Mouse (Mus musculus) gastrocnemius, adult 8-10 months (tissue): ENCODE data around the gene Abca1. TPM values are rescaled to one million over a fixed set of nuclear protein-coding genes. Genes with fewer than 3 reads are reported as not detected.

Experiments used
- DNase-seq, 2 experiments: peaks; one replicate each; pipeline ENCODE4 v3.0.0; 2022; ENCODE audit warnings: low spot score in 2 of 2
- total RNA-seq, 4 experiments: library from RNA; stranded (reverse); gene quantifications; 2 replicates each; pipeline ENCODE4 v1.2.4; 2022

The Abca1 gene
- total RNA-seq, 4 experiments from 2014 or later, result 5.0 to 7.6 (median 7.4) TPM

- no peak for DNase-seq
Observed at GRCm38 (mm10) chr4:53086636-53087035, 73.1 kb downstream of the Abca1 start.

DNA sequence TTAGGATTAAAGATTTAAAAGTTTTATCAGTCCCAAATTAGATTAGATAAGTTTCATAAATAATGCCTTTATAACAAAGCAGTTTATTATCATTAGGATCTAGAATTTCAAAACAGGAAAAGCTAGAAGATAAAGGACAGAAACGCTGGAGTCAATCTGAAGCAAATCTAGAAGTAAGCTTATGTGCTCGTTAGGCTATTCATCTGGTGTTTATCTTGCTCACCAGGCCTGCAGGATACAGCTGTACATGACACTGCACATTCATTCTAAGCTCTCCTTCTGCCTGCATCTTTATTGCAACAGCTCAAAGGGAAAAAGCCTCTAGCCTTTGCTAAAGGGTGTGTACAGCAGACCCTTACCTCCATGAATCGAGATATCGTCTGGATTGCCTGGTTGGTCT, 74.1 kb downstream of the Abca1 start:
- no peak for DNase-seq

GRCm38 (mm10) chr4:53083071-53083470, 76.6 kb downstream of the Abca1 start:
- peak in 1 of 2 experiments; percentile 18 for DNase-seq

GRCm38 (mm10) chr4:53082451-53082850, 77.2 kb downstream of the Abca1 start:
- DNase-seq, result no peak

DNA sequence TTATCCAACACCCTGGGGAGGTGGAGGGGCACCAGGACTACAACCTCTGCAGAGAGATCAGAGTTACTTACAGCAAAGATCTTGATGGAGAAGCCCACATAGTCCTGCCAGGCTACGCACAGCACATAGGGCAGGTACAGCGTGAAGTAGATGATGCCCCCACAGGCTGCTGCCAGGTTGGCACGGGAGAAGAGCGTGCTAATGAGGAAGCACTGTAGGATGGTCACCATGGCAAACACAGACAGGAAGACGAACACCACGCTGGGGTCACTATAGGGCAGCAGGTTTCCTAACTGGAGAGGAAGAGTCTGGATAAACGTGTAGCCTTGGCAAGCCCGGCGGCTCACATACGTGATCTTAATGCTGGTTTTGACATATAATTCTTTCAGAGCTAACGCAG, 77.8 kb downstream of the Abca1 start:
- no peak for DNase-seq

- no peak for DNase-seq
Observed at GRCm38 (mm10) chr4:53080290-53080689, 79.4 kb downstream of the Abca1 start.

GRCm38 (mm10) chr4:53078793-53079310, 80.8 kb downstream of the Abca1 start:
- no peak for DNase-seq

DNA sequence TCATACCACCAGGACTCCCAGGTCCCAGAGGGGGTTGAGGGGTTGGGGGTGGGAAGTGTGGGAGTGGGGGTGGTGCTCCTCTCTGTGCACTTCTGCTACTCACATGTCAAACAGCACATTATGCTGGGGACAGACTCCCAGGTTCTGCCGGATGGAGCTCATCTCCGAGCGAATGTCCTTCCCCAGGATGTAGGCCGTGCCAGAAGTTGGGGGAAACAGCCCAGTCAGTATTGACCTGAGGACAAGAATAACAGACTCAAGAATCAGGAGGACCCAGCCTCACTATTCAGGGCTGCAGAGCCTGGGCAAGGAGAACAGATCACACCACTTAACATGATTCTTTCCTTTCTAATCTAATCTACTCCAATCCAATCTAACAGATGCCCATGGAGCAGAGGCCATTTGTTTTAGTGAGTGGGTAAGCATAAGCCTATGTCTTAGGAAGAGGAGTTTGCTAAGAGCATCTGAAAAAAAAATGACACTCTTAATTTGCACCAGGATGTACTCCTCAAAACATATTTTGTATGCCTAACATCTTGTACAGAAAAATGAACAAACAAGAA, 82.8 kb downstream of the Abca1 start:
- DNase-seq, result no peak

GRCm38 (mm10) chr4:53073025-53073424, 86.7 kb downstream of the Abca1 start:
- DNase-seq, result no peak

DNA sequence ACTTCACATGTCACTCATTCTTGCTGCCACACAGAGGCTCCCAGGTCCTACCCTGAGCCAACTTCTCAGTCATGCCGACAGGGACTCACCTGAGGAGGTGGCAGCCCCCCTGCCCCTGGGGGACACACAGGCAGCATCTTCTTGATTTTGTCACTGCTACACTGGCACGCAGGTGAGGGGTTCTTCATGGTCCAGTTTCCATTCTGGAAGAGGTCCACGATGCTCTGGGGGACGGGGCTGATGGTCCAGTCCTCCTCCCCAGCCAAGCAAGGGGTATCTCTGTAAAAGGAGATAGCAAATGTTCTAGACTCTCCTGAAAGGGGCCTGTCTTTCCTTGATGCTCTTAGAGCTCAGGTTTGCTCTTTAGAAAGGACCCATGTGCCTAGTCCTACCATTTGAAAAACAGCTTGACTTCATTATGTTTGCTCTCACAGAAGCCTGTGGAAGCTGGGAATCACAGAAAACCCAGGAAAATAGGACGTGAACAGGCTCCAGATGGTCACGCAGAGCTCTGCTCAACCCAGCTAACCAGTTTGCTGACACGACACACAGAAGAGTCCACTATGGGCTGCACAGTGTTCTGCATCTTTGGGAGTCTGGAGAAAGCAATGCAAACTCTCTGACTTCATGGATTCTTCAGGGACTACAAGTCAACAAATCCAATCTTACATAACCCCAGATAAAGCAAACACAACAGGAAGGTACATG, 97.2 kb downstream of the Abca1 start:
- DNase-seq, result no peak

DNA sequence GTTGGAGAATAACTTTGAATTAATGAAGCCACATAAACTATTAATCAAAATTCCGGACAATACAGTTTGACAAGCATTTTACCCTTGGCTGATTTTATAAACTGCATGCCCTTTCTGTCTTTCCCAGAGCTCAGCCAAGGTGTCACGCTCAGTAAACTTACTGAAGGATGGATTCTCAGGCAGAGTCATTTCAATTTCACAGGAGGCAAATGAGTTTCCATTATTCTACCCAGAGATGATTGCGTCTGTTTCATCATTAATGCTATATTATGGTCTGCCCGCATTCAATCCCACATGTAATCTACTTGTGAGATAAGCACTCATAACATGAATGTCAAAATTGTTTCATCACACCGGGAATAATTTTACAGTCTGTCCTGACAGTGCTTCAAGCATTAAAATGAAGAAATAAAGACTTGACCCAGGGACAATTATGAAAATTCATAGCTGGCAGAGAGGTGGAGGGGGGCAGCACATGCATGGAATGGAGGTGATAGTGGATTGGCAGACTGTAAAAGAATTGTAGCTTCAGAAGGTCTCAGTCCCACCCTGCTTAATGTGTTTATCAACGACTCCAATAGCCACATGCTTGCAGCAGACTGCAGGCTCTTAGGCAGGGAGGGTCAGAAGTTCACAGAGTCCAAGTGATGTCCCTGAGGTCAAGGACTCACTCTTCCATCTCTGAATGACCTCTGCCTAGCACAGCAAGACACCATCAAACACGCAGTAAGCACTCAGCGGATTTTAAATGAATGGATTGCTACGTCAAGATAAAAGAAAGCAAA, 113.3 kb downstream of the Abca1 start:
- DNase-seq, result no peak

GRCm38 (mm10) chr4:53045807-53046206, 113.9 kb downstream of the Abca1 start:
- no peak for DNase-seq

DNA sequence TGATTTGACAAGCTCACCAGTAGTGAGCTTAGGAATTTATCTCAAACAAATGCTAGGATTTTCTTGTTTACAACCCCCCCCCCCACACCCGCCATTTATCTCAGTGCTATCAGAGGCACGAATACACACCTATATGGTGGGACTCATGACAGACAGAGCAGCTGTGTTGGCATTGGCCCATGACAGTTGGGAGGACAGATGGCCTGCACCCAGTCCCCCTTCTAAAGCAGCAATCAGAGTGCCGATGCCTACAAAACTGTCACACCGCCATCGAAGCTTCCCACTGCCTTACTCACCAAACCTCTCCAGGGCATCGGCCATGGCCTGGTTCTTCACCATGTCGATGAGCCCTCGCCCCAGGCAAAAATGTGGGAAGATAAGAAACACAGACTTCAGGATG, 115.9 kb downstream of the Abca1 start:
- DNase-seq, result no peak

DNA sequence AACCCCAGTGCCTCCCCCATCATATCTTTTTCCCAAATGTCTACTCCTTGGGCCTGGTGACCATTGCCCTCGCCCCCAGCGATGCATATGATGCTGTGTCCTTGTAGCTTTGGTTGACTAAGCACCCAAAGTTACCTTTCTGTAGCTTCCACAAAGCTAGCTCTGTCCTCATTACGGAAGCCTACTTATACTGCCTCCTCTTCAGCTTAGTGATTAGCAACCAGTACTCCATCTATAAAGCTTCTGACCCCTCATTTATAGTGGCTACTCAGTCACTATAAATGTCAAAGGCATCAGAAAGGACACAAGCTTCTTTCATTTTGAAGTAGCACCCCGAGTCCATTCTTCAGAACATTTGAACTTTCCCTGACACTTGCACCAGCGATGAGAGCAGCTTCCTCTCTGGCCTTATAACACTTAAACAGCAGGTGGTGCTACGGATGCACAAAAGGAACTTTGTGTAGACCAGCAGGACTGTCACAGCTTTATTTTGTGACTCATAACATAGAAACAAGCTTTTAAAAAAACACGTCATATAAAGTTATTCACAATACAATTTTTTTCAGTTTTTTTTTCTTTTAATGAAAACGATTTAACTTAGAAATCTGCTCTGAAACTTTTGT, 129.3 kb downstream of the Abca1 start:
- no peak for DNase-seq

DNA sequence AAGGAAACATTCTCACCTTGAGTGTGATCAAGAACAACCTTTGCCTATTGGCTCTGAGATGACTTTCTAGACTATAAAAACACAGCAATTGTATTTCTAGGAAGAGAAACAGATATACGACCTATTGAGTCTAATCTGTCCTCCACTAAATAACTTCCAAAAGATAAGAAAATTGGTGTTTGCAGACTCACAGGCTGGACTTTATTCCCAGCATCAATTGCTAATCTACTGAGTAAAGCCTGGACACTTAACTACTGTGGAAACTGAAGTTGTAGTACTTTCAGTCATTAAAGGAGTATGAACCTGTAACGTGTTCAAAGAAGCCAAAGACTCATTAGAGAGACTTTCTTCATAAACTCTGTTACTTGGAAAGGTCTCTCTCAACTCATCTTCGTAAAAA, 131.9 kb downstream of the Abca1 start:
- no peak for DNase-seq

- no peak for DNase-seq
Observed at GRCm38 (mm10) chr4:53024397-53024796, 135.3 kb downstream of the Abca1 start.

DNA sequence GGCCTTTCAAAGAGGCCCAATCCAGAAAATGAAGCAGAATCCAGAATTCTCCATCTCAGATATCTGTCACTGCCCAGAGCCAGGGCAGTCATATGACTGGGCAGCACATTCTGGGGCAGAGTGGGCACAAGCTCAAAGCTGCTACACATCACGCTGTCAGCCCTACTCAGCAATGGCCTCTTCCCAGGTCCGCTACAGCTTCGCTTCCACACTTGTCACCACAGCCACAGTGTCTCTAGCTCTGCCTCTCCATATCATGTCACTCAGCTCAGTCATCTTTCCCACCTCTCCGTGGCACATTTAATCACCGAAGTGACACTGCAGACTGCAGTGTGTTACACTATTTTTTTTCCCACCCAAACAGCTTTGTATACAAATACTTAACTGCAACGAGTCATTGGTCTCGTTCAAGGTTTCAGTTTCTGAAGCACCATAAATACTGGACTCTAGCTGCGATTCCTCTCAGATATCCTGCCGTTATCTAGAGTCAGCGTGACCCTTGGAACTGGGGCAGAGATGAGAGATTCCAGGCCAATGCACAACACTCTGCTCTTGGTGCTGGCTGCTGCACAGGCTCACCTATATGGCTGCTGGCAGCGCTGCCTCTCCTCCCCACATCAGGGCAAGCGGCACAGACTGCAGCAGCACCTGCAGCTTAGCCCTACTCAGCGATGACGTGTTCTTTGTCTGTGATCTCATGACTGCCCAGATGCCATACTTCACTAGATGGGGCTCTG, 136.3 kb downstream of the Abca1 start:
- DNase-seq, result no peak

DNA sequence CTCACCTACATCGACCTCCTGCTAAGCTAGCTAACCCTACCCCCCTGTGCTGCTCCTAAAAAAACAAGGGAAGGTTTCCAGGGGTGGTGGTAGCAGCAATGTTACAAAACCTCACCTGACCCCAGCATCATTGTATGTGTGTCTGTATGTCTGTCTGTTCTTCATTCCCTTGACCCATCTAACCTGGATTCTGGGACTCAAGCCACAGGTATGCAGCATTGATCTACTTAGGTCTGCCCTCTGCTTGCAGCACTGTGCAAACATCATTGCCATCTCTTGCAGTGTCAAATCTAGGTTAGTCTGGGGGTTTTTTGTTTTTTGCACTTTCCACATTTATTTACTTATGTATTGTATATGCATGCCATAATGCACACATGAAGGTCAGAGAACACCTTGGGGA, 141.3 kb downstream of the Abca1 start:
- no peak for DNase-seq

- no peak for DNase-seq
Observed at GRCm38 (mm10) chr4:53015024-53015423, 144.7 kb downstream of the Abca1 start.

GRCm38 (mm10) chr4:53014421-53014820, 145.3 kb downstream of the Abca1 start:
- DNase-seq, result no peak

- peak; percentile 94 to 96 for DNase-seq
Observed at GRCm38 (mm10) chr4:53011732-53012361, 147.8 kb downstream of the Abca1 start, which contains the start of gene Nipsnap3b. Nipsnap3b (plus strand) TSS chr4:53011880.
